Mouse (Mus musculus) spleen, embryonic (tissue): ENCODE data around the gene Serping1.

Experiments
- CTCF ChIA-PET: fragments of 350-600 bp; sonication (Branson Sonifier 250); formaldehyde crosslinking; loops from one replicate; lab custom pipeline; 2022; lab: Charles Lee

Serping1 gene

GRCm38 (mm10) chr2:84716423-84717355 is 58.6 kb downstream of the Serping1 start:
- CTCF ChIA-PET = interaction anchor here (0.5 to 0.7 kb wide), 2 partner anchors 222 to 296 kb away, joined by 3 to 13 read pairs; no protein-coding TSS in a partner anchor

- CTCF ChIA-PET = interaction anchor here (0.5 kb wide), 1 partner anchor 295 kb away, joined by 3 read pairs; no protein-coding TSS in a partner anchor
Measured at GRCm38 (mm10) chr2:84715562-84716361, 59.5 kb downstream of the Serping1 start.
